Mouse (Mus musculus): ENCODE results near the gene Zbtb20. TPM values are rescaled to one million over a fixed set of nuclear protein-coding genes. Genes with fewer than 3 reads are reported as not detected.

The Zbtb20 gene
- polyA plus RNA-seq, 1 experiment, result 4.0 TPM

- TF ChIP-seq MAX (IDR thresholded peaks at IDR 0.05) (no peak), CEBPB (IDR thresholded peaks at IDR 0.05; ENCODE audit: low read depth) (no peak), USF1 (IDR thresholded peaks at IDR 0.05; ENCODE audit: low read depth) (no peak), FOSL1 (IDR thresholded peaks at IDR 0.05; ENCODE audit: insufficient read depth, low read length, poor library complexity, severe bottlenecking) (no peak), MYOG (IDR thresholded peaks at IDR 0.05; ENCODE audit: control insufficient read depth, extremely low read depth, insufficient read length) (no peak), MYOD1 (IDR thresholded peaks at IDR 0.05; ENCODE audit: control insufficient read depth, insufficient read length, low read depth) (no peak), CTCF (IDR thresholded peaks at IDR 0.05; ENCODE audit: control insufficient read depth, insufficient read depth, insufficient read length) (no peak)
- H3K27me3 ChIP-seq (ENCODE audit: control insufficient read depth, insufficient read depth, insufficient read length), result no peaks in the 10 kb centered on the region
Observed at GRCm38 (mm10) chr16:43531328-43531727, 655.6 kb downstream of the Zbtb20 start.

GRCm38 (mm10) chr16:43534103-43534502, 658.4 kb downstream of the Zbtb20 start:
- H3K79me3 ChIP-seq (ENCODE audit: low read depth), result no peaks in the 10 kb centered on the region
- H3K79me2 ChIP-seq (ENCODE audit: control insufficient read depth, insufficient read depth), result no peaks in the 10 kb centered on the region
- H3K27me3 ChIP-seq (ENCODE audit: control insufficient read depth, insufficient read depth, insufficient read length), result no peaks in the 10 kb centered on the region
- no peak overlapping the region for H3K4me3 ChIP-seq (ENCODE audit: insufficient read depth, poor library complexity, severe bottlenecking)
- H3K36me3 ChIP-seq (ENCODE audit: control insufficient read depth, insufficient read depth), result no peaks in the 10 kb centered on the region
- no peak overlapping the region for H3ac ChIP-seq (ENCODE audit: control insufficient read depth, insufficient read length, low read depth)
- TF ChIP-seq MYOD1 (IDR thresholded peaks at IDR 0.05; ENCODE audit: control insufficient read depth, insufficient read length, low read depth), result no peak
- no peak for TF ChIP-seq FOSL1 (IDR thresholded peaks at IDR 0.05; ENCODE audit: insufficient read depth, low read length, poor library complexity, severe bottlenecking)
- TF ChIP-seq MYOG (IDR thresholded peaks at IDR 0.05; ENCODE audit: control insufficient read depth, extremely low read depth, insufficient read length), result no peak
- no peak for TF ChIP-seq CTCF (IDR thresholded peaks at IDR 0.05; ENCODE audit: control insufficient read depth, insufficient read depth, insufficient read length)
- no peak for TF ChIP-seq USF1 (IDR thresholded peaks at IDR 0.05; ENCODE audit: low read depth)
- TF ChIP-seq MAX (IDR thresholded peaks at IDR 0.05), result no peak
- no peak for TF ChIP-seq CEBPB (IDR thresholded peaks at IDR 0.05; ENCODE audit: low read depth)

More at GRCm38 (mm10) chr16:43531328-43531727, 655.6 kb downstream of the Zbtb20 start:
- Histone ChIP-seq H3K4me3 (ENCODE audit: insufficient read depth, poor library complexity, severe bottlenecking) (no peak overlapping the region), H3K36me3 (ENCODE audit: control insufficient read depth, insufficient read depth) (no peaks in the 10 kb centered on the region), H3K79me2 (ENCODE audit: control insufficient read depth, insufficient read depth) (no peaks in the 10 kb centered on the region), H3K79me3 (ENCODE audit: low read depth) (no peaks in the 10 kb centered on the region), H3ac (ENCODE audit: control insufficient read depth, insufficient read length, low read depth) (no peak overlapping the region)

GRCm38 (mm10) chr16:43535912-43536311, 660.2 kb downstream of the Zbtb20 start:
- no peak for TF ChIP-seq MYOD1 (IDR thresholded peaks at IDR 0.05; ENCODE audit: control insufficient read depth, insufficient read length, low read depth)
- TF ChIP-seq MYOG (IDR thresholded peaks at IDR 0.05; ENCODE audit: control insufficient read depth, extremely low read depth, insufficient read length), result no peak
- TF ChIP-seq USF1 (IDR thresholded peaks at IDR 0.05; ENCODE audit: low read depth), result no peak
- no peak for TF ChIP-seq FOSL1 (IDR thresholded peaks at IDR 0.05; ENCODE audit: insufficient read depth, low read length, poor library complexity, severe bottlenecking)
- no peak for TF ChIP-seq CTCF (IDR thresholded peaks at IDR 0.05; ENCODE audit: control insufficient read depth, insufficient read depth, insufficient read length)
- no peak for TF ChIP-seq MAX (IDR thresholded peaks at IDR 0.05)
- no peak for TF ChIP-seq CEBPB (IDR thresholded peaks at IDR 0.05; ENCODE audit: low read depth)

GRCm38 (mm10) chr16:43537163-43537562, 661.5 kb downstream of the Zbtb20 start:
- H3K4me3 ChIP-seq (ENCODE audit: insufficient read depth, poor library complexity, severe bottlenecking), result no peak overlapping the region
- H3ac ChIP-seq (ENCODE audit: control insufficient read depth, insufficient read length, low read depth), result no peak overlapping the region
- no peaks in the 10 kb centered on the region for H3K79me2 ChIP-seq (ENCODE audit: control insufficient read depth, insufficient read depth)
- TF ChIP-seq CTCF (IDR thresholded peaks at IDR 0.05; ENCODE audit: control insufficient read depth, insufficient read depth, insufficient read length), result no peak
- no peak for TF ChIP-seq FOSL1 (IDR thresholded peaks at IDR 0.05; ENCODE audit: insufficient read depth, low read length, poor library complexity, severe bottlenecking)
- TF ChIP-seq MYOG (IDR thresholded peaks at IDR 0.05; ENCODE audit: control insufficient read depth, extremely low read depth, insufficient read length), result no peak
- TF ChIP-seq USF1 (IDR thresholded peaks at IDR 0.05; ENCODE audit: low read depth), result no peak
- no peak for TF ChIP-seq CEBPB (IDR thresholded peaks at IDR 0.05; ENCODE audit: low read depth)
- TF ChIP-seq MAX (IDR thresholded peaks at IDR 0.05), result no peak
- TF ChIP-seq MYOD1 (IDR thresholded peaks at IDR 0.05; ENCODE audit: control insufficient read depth, insufficient read length, low read depth), result no peak
- no peaks in the 10 kb centered on the region for H3K27me3 ChIP-seq (ENCODE audit: control insufficient read depth, insufficient read depth, insufficient read length)
- no peaks in the 10 kb centered on the region for H3K79me3 ChIP-seq (ENCODE audit: low read depth)
- no peaks in the 10 kb centered on the region for H3K36me3 ChIP-seq (ENCODE audit: control insufficient read depth, insufficient read depth)

More at GRCm38 (mm10) chr16:43535912-43536311, 660.2 kb downstream of the Zbtb20 start:
- H3K36me3 ChIP-seq (ENCODE audit: control insufficient read depth, insufficient read depth), result no peaks in the 10 kb centered on the region
- H3K79me3 ChIP-seq (ENCODE audit: low read depth), result no peaks in the 10 kb centered on the region
- H3K4me3 ChIP-seq (ENCODE audit: insufficient read depth, poor library complexity, severe bottlenecking), result no peak overlapping the region
- no peaks in the 10 kb centered on the region for H3K79me2 ChIP-seq (ENCODE audit: control insufficient read depth, insufficient read depth)
- no peak overlapping the region for H3ac ChIP-seq (ENCODE audit: control insufficient read depth, insufficient read length, low read depth)
- H3K27me3 ChIP-seq (ENCODE audit: control insufficient read depth, insufficient read depth, insufficient read length), result no peaks in the 10 kb centered on the region

GRCm38 (mm10) chr16:43539659-43540096, 664.0 kb downstream of the Zbtb20 start:
- H3K79me2 ChIP-seq (ENCODE audit: control insufficient read depth, insufficient read depth), result no peaks in the 10 kb centered on the region
- no peaks in the 10 kb centered on the region for H3K27me3 ChIP-seq (ENCODE audit: control insufficient read depth, insufficient read depth, insufficient read length)
- TF ChIP-seq USF1 (IDR thresholded peaks at IDR 0.05; ENCODE audit: low read depth) (no peak), CEBPB (IDR thresholded peaks at IDR 0.05; ENCODE audit: low read depth) (no peak), MYOG (IDR thresholded peaks at IDR 0.05; ENCODE audit: control insufficient read depth, extremely low read depth, insufficient read length) (no peak), FOSL1 (IDR thresholded peaks at IDR 0.05; ENCODE audit: insufficient read depth, low read length, poor library complexity, severe bottlenecking) (no peak), MYOD1 (IDR thresholded peaks at IDR 0.05; ENCODE audit: control insufficient read depth, insufficient read length, low read depth) (no peak), MAX (IDR thresholded peaks at IDR 0.05) (no peak), CTCF (IDR thresholded peaks at IDR 0.05; ENCODE audit: control insufficient read depth, insufficient read depth, insufficient read length) (no peak)
- H3ac ChIP-seq (ENCODE audit: control insufficient read depth, insufficient read length, low read depth), result no peak overlapping the region
- no peak overlapping the region for H3K4me3 ChIP-seq (ENCODE audit: insufficient read depth, poor library complexity, severe bottlenecking)
- no peaks in the 10 kb centered on the region for H3K36me3 ChIP-seq (ENCODE audit: control insufficient read depth, insufficient read depth)
- H3K79me3 ChIP-seq (ENCODE audit: low read depth), result no peaks in the 10 kb centered on the region

Measured in C2C12 (cell line).